Mouse (Mus musculus) brain, embryonic 18.5 days (tissue): ENCODE results near the gene Acsl4.

Source experiments
- DNase-seq: peaks from one replicate; pipeline ENCODE4 v3.0.0-alpha.2; 2012; ENCODE audit warnings: low read depth, low spot score

The Acsl4 gene

GRCm38 (mm10) chrX:142390247-142390908 is at the start of gene Acsl4:
Gene Acsl4, minus strand, starts transcription at chrX:142390535.
- peak; percentile 74 for DNase-seq

DNA sequence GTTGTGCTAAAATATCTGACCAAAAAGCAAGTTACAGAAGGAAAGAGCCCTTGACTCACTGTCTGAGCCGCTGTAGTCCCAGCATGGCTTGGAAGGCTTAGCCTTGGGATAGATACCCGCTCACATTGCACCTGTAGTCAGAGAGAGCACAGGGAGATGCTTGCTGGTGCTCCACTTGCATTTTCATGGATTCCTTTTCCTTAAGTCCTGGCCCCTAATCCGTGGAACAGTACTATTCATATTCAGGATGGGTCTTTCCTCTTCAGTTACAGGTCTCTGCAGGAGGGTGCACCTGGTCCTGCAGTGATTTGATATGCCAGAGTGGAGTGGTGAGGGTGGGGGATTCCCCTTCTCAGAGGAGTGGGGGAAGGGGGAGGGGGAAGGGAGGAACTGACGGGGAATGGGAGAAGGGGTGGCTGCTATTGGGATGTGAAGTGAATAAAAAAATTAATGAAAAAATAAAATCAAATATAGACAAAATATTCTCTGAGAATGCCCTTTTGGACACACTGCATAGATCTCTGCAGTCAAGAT is 47.7 kb upstream of the Acsl4 start:
- DNase-seq: no peak

DNA sequence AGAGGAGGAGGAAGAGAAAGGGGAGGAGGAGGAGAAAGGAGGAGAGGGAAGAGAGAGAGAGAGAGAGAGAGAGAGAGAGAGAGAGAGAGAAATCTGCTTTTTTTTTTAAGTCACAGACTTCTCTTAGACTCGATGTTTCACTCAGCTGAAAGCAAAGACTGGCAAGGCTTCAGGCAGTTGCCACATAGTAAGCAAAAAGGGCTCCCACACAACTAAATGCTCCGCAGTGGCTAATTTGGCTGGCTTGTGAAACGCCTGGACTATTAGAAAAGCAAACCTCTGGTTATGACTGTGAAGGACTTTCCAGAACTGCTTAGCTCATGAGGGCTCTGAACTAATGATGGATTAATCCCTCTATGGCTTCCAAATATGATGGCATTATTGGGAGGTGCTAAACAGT is 42.5 kb upstream of the Acsl4 start:
- no peak for DNase-seq

DNA sequence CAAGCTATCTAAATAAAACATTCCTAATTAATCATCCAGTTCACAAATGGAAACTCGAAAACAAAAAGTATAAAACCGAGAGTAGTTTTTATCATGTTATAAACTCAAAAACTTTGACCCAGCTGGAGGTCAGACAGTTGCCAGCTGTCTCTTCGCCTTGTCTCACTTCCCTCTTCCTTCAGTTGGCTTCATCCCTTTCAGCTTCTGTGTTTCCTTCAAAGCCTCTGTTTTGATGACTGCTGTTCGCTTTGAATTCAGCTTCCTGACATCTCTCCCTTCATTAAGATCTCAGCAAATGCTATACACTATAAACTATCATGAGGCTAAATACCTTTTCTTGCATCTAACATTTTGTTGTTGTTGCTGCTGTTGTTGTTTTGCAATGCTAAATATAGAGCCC is 36.8 kb upstream of the Acsl4 start:
- no peak for DNase-seq

- DNase-seq: no peak
These were observed 36.3 kb upstream of the Acsl4 start for GRCm38 (mm10) chrX:142426628-142427027.

DNA sequence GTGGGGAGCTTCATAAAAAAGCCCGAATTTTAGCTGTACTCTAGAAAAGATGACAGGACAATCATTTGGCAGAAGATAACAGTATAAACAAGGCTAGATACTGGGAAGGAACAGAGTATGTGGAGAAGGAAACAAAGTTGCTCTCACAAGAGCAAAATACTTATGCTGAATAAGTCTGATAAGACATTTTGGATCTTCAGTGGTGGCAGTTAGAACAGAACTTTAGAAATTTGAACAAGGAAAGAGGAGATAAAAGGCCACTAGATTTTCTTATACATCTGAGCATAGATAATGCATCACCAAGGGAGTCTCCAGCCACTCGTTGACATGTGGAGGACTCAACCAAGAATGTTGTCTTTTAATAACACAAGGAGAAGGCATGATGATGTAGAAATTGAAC is 23.5 kb upstream of the Acsl4 start:
- DNase-seq: no peak

- no peak for DNase-seq
These were observed 19.7 kb upstream of the Acsl4 start for GRCm38 (mm10) chrX:142410060-142410459.

GRCm38 (mm10) chrX:142409338-142409737 is 19.0 kb upstream of the Acsl4 start:
- no peak for DNase-seq

DNA sequence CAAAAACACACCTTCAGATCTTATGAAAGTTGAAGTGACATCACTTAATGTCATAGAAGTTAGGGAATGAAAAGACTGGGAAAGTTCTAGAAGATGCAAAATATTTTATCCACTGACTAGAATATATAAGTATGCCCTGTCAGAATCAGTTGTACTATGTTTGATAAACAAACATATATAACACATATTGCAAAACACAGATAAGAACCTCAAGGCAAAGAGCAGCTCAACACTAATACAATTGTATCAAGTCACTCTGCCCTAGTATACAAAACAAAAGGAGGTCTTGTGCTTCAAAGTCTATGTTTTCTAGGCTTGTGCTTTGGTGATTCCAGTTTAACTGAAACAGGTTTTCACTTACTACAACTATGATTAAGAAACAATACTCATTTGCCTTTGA is 12.8 kb upstream of the Acsl4 start:
- no peak for DNase-seq

DNA sequence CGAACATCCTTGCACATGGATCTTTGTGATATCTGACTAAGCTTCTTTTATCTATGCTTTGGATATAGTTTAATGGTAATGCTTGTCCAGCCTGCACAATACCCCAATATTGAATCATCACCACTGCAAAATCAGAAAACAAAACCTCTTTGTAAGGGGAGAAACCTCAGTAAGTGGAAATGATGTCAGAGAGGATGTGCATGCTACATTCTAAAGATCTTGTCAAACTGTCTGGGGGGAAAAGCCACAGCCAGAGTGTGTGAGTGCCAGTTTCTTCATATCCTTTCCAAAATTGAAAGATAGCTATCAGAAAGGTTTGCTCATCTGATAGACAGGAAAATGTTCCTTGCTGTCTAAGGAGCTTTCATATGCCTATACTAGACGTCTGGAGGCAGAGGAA is 8.3 kb upstream of the Acsl4 start:
- DNase-seq: no peak

GRCm38 (mm10) chrX:142390909-142391265 is 552 bp upstream of the Acsl4 start:
- DNase-seq: no peak

DNA sequence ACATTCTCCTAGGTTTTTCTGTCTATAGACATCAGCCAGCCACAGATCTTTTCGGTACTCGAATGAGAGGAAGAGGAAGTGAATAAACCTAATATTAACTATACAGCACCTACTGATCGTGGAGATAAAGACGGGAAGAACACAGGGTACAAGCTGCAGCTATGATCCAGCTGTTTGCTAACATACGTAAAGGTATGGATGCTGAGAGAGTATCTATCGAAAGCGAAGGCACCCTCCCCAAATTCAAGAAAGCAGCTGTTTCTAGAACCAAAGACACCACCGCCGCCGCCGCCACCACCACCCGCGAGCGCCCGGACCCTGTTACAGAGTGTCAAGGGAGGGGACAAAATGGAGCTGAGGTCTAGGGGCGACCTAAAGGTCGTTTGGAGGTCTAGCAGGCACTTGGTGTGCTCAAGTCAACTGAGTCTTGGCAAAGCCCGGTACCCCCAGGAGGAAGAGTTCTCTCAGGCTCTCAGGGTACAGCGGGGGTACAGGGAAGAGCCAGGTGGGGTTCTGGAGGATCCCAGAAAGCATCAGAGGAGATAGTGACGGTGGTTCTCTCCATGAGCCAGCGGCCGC is 665 bp downstream of the Acsl4 start:
- DNase-seq: no peak

DNA sequence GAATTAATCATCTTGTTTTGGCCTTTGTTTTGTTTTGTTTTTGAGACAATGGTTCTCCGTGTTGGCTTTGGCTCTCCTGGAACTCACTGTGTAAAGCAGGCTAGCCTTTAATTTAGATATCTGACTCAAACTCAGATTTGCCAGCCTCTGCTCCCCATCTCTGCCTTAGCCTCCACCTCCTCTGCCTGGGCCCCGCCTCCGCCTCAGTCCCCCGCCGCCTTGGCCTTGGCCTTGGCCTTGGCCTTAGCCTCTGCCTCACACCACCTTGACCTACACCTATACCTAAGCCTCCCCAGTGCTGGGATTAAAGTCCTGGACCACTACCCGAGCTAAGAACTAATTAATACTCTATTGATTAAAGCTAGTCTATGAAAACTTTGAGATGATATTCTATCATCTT is 2.2 kb downstream of the Acsl4 start:
- DNase-seq: no peak

DNA sequence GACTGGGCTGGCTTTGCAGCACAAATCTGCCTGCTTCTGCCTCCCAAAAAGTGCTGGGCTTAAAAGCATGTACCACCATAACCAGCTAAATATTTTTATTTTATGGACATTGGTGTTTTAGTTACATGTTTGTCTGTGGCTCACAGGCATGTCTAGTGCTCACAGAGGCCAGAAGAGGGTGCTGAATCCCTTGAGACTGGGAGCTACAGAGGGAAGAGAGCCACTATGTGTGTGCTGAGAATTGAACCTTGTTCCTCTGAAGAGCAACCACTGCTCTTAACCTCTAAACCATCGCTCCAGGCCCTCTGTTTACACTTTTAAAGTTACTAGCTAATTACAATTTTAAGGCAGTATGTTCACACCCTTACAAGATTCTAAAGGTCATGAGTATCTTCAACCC is 2.7 kb downstream of the Acsl4 start:
- no peak for DNase-seq

GRCm38 (mm10) chrX:142384918-142385317 is 5.4 kb downstream of the Acsl4 start:
- DNase-seq: no peak

- no peak for DNase-seq
These were observed 10.4 kb downstream of the Acsl4 start for GRCm38 (mm10) chrX:142379894-142380293.

- no peak for DNase-seq
These were observed 12.3 kb downstream of the Acsl4 start for GRCm38 (mm10) chrX:142378048-142378447.

- DNase-seq: no peak
These were observed 13.0 kb downstream of the Acsl4 start for GRCm38 (mm10) chrX:142377358-142377757.

- no peak for DNase-seq
These were observed 13.6 kb downstream of the Acsl4 start for GRCm38 (mm10) chrX:142376747-142377146.

GRCm38 (mm10) chrX:142375519-142375918 is 14.8 kb downstream of the Acsl4 start:
- no peak for DNase-seq

- DNase-seq: no peak
These were observed 17.9 kb downstream of the Acsl4 start for GRCm38 (mm10) chrX:142372393-142372792.

GRCm38 (mm10) chrX:142369935-142370334 is 20.4 kb downstream of the Acsl4 start:
- DNase-seq: no peak

GRCm38 (mm10) chrX:142363882-142364281 is 26.5 kb downstream of the Acsl4 start:
- no peak for DNase-seq

DNA sequence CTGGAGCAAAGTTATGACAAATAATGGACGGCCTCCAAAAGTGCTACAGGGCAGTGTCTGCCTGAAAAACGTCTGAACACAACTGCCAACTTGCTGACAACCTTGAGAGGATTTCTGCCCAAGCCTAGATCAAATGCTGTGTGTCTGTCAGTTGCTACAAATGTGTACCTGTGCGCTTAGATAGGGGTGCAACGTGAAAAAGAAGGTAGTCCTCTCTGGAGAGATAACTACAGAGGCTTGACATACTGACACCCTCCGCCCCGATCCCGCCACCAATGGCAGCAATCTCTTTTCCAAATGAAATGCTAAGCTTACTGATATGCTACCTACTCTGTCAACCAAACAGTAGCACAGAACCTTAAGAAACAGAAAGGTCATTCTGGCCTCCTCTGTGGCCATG is 31.3 kb downstream of the Acsl4 start:
- no peak for DNase-seq
